Mouse (Mus musculus): ENCODE data around the gene Serpine3.
"Not testable (repeated sequence)": the region's sequence is repeated elsewhere in the genome, so short reads cannot be mapped to it uniquely, and the experiment has no call there.

Serpine3 gene

DNA sequence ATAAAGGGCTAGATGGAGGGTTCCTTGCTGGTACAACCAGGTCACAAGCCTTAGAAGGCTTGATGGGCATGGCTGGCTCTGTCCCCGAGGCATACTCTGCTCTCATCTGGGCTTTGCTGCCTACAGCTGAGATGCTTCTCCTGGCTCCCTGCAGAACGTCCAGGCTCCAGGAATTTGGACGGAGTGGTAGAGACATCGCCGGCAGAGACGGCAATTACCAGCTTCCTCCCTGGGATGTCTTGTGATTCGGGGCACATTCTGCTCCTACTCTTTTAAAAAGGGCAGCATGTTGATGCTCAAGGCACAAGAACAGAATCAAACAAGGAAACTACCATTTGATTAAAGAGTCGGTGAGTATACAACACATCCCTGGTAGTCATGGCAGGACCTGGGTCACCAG is at the start of gene Serpine3:
Gene Serpine3 (plus strand): TSS at position 301 of the 400 bp plus-strand sequence.
- DNase-seq: no peak

DNA sequence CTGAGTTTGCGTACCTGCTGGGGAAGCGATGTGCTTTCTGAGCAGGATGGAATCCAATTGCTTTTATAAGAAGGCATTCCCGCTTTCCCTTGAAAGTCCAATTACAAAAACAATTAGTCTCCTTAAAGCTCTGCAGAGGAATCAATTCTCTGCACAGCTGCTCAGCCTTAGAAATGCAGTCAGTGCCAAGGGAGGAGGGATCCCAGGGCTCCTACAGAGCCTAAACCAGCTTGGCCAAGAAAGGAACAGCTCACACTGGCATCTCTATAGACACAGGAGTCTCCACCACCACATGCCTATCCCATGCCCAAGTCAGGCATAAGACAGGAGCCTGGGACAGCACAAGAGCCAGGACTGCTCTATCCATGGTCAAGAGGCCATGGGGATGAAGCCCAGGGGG is 41.1 kb upstream of the Serpine3 start:
- no peak for DNase-seq

DNA sequence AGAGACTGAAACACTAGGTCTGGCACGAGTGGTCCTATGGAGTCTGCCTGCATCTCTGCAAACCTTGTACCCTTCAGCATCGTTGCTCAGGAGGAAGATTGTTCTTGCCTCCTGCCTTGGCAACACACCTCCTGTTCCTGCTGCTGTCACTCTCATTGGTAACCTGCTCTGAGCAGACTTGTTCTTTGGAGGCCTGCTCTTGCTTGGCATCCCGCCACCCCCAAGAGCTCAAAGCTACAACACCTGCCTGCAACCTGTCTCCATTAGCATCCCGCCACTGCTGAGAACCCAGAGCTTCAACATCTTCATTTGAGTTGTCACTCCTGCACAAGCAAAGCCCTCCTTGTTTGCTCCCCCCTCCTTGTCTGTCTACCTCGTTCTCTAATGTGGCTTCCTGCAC is 35.5 kb upstream of the Serpine3 start:
- peak; percentile 80 to 87 for DNase-seq

DNA sequence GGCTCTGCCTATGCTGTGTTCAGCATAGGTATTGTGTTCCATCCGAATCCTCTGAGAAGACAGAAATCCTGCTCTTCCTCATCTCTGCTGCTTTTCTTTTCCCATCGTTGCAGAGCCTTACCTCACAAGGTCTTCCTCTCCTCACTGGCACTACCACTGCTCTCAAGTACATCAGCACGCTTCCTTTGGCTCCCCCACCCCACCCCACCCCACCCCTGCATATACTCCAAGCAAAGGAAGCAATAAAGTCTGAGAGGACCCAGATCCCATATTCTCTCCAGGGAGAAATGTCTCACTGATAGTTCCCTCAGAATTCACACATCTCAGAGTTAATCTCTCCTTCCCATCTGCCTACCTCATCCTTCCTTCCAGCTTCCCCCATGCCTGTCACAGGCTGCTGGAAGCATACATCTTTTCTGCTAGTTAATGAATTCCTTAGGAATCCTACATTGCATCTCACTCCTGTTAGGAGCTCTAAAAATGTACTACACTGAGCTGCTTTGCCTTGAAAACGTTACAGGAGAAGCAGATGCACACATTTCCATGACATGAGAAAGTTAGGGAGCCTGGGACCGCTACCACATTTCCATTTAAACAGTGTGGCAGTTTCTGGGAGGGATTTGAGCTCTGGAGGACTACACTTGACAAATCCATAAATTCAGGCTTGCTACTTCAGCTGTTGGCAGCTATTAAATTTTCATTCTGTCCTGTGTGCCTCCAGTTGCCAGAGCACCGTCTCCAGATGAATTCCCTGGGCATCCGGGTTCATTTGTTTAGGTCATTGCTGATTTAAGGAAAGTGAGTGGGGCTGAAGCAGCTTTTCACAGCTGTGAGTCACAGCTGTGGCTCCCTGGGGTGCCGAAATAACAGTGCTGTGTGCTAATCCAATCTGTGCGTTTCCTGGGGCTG is 25.8 kb upstream of the Serpine3 start:
- no peak for DNase-seq

DNA sequence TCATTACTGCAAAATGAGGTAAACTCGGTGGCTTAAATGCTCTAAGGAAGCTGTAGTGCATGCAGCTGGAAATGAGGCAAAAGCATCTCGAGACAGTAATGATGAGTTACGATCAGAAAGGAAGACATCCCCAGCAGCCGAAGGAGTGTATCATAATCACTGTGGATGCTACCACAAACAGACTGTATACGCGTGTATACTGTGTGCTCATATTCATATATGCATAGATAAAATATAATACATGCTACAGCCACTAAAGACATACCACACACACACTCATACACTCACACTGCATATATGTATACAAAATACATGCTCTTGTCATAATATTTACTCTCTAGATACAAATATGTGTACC is 25.1 kb upstream of the Serpine3 start:
- no peak for DNase-seq

DNA sequence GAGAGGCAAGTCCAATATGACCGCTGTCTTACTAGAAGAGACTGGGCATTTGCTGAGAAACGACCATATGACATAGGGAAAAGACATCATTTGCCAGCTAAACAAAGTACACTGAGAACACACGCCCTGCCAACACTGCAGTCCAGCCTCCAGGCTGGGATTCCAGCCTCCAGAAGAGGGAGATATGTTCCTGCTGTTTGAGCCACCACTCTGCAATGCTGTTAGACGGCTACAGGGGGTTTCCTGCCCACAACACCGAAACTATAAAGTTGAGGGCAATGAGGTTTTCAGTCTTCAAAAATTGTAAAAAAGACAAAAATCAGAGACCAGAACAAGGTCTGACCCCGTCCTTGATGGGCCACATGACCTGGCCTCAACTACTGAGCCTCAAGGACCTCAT is 24.4 kb upstream of the Serpine3 start:
- peak in 1 of 2 experiments; percentile 8 for DNase-seq

DNA sequence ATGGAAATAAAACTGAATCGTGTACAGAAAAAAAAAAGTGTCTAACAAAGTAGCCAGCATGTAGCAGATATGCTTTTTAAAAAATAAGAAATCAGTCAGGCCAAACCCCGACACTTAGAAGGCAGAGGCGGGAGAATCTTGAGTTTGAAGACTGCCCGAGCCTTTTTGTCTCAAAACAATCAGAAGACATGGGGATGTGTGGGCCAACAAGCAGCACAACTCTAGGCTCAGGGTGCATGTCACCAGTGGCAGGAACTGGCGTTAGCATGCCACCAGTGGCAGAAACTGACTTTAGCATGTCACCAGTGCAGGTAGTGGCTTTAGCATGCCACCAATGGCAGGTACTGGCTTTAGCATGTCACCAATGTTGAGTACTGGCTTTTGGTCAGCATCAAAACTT is 23.9 kb upstream of the Serpine3 start:
- DNase-seq: no peak

DNA sequence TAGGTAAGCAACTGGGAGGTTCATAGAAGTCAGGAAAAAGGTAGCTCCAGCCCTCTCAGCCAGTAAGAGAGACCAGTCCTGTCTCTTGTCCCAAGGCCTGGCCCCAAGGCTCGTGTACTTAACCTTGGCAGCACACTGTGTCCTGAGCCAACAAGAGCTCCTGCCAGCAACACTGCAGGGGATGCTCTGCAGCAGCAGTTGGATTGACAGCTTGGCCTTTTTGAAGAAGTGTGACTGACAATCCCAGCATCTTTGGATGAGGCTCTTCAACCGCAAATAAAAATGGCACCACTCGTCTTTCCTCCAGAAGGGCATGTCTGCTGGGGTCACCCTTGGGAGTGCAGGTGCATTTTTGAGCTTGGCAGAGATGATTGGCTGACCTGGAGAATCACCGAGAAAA is 23.1 kb upstream of the Serpine3 start:
- peak in 1 of 2 experiments; percentile 25 for DNase-seq

DNA sequence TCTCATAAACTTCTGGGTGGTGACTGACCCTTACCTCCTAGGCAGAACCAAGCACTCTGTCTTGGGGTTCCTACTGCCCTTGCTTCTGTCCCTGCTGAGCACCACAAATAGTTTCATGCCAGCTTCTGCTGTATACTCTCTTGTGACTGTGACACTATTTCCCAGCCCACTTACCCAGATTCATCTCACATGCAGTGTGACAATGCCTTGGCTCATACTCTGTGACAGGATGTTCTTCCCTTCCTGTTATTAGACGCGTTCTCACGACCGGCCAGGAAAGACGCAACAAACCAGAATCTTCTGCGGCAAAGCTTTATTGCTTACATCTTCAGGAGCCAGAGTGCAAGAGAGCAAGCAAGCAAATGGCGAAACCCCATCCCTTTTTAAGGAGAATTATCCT is 21.1 kb upstream of the Serpine3 start:
- not testable (repeated sequence) for DNase-seq

DNA sequence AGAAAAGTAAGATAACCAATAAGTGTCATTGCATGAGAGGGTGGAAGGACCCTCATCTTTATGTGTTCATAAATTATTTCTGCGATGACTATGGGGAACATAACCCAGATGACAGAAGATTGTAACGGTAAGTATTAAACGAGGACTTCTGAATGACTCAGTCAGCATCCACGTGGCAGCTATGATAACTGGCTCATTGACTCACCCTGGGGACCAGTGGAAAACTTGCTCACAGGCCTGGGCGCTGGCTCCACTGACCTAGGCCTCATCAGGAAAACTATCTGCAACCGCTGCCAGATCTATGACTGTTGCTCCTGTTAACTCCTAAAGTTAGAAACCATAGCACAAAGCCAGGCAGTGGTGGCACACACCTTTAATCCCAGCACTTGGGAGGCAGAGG is 15.1 kb upstream of the Serpine3 start:
- DNase-seq: no peak

DNA sequence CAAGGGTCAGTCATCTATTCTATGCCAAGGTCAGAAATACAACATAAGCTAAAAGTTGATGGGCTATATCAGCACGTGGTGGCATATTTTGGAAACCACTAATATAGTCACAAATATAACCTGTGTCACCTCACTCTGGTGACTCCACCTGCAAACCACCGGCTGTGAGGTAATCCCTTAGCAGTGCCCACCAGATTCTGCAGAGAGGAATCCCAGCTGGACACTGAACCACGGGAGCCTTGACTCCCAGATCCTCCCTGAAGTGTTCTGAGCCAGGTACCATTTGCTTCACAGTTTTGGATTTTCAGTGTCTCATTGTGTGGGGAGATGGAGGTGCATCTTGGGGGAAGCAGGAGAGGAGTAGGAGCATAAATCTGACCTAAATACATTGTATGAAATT is 13.1 kb upstream of the Serpine3 start:
- DNase-seq: no peak

DNA sequence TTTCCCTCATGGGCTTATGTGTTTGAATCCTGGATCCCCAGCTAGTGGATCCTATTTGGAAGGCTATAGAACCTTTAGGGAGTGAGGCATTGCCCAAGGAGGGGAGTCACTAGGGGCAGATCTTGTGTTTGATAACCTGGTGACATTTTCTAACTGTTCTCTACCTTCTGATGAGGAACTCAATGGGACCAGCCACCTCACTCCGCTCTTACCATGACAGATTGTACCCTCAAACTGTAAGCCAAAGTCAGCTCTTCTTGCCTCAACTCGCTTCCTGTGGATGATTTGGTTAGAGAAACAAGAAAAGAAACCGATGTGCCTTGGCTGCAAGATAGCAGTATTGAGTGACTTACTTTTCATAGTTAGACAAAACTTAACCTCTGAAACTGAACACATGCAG is 11.7 kb upstream of the Serpine3 start:
- no peak for DNase-seq

DNA sequence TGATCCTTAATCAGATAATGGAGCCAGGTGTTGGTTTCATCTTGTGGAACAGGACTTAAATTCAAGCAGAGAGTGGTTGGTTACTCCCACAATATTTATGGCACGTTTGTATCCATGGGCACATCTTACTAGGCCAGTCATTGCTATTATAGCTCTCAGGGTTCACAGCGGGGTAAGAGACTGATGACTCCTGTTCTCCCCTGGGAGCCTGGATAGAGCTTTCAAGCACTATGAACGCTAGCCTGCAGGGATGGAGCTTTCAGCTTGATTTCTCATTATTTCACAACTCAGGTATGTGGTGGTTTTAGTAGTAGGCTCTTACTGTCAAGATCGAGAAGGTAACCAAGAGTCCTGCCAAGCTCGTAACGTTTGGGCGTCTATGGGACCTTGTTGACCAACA is 7.5 kb upstream of the Serpine3 start:
- no peak for DNase-seq

DNA sequence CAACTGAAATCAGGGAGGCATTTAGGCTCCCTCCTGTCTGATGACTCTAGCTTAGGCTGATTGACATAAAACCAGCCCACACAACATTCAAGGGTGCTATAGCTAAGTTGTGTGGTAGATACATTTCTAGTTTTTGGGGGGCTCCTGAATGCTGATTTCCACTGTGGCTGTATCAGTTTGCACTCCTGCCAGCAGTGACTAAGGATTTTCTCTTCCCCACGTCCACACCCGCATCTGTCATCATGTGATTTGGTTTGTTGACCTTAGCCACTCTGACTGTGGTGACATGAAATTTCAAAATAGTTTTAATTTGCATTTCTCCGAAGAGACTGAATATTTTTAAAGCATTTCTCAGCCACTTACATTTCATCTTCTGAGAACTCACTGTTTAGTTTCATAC is 6.0 kb upstream of the Serpine3 start:
- no peak for DNase-seq

DNA sequence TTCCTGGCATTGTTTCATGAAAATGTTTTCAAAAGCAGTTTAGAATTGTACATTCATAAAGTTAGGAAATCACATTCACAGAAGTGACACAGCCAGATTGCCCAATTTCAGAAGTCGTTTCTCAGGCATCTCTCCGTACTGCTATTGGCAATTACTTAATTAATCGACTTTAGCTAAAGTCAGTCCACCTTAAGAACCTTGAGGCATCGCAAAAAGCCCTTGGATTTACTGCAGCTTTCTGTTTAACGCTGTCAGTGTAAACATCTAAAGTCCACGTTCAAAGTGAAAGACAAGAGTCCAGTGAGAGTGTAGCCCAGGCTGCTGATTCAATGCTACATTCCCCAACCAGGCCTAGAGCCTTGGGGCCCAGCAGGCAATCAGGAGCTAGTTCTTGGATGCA is 1.1 kb upstream of the Serpine3 start:
- no peak for DNase-seq

DNA sequence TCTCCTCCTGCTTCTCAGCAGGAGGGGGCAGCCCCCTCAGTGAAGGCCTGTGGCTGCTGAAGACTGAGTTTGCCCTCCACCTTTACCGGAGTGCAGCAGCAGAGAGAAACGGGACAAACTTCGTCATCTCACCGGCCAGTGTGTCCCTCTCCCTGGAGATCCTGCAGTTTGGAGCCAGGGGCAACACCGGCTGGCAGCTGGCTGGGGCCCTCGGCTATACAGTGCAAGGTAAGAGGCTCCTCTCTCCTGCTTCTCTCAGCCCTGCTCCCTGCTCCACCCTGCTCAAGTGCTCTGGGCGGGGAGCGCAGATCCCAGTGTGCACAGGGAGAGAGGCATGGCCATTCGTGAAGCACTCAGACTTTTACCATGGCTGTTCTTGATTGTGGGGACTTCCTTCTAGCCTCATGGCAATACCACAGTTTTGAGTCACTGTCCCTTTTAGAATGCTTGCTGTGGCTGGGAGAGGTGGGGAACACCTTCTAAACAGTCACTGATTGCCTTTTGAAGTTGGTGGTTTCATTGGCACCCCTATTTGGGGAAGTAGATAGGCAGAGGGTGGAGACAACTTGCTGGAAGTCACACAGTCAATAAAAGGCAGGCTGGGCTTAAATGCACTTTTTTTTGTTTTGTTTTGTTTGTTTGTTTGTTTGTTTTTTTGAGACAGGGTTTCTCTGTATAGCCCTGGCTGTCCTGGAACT is 1.7 kb downstream of the Serpine3 start:
- DNase-seq: no peak

DNA sequence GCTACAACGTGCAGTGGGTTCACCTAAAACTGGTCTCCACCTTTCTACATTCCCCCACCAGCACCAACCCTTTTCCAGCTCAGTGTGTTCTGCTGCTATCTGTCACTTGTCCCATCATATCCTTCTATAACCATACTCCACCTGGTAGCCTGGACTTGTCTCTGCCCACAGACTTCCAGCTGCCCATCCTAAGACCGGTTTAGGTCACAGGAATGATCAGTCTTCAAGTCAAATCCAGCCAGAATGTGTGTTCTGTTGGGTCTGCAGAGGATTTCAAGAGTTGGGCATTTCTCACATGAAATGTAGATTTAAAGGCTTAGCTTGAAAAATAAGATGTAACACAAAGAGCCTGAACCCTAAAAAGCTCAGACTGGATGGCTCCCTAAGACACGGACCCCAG is 10.2 kb downstream of the Serpine3 start:
- DNase-seq: peak in 1 of 2 experiments; percentile 8

DNA sequence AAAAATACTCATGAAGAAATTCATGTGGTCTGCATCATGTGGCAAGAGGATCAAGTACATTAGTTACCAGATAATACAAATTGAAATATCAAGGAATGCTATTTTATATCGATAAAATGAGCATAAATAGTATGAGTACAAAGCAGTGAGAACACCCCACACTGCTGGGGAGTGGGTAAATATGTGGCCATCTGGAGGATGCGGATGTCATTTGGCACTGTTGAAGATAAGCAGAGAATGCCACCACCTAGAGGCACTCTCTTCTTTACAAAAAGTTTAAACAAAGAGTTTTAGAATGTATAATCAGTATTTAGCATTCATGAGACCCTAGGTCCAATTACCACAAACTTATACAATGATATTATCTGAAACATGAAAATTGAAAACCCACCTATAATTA is 54.7 kb downstream of the Serpine3 start:
- peak; percentile 12 to 28 for DNase-seq

DNA sequence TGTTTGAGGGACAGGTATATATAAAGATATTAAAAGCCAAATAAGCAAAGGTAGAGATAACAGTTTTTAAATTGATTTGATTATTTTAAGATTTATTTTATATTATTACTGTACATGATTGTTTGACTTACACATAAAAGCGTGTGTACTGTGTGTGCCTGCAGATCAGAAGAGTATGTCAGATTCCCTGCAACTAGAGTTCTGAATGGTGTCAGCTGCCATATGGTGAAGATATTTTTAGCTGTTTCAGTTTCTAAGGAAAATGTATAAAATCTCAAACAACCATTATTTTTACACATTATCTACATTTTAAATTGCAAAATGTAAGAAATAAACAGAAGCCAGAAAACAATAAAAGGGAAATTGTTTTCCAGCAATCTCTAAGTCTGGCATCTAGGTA is 58.2 kb downstream of the Serpine3 start:
- DNase-seq: no peak

DNA sequence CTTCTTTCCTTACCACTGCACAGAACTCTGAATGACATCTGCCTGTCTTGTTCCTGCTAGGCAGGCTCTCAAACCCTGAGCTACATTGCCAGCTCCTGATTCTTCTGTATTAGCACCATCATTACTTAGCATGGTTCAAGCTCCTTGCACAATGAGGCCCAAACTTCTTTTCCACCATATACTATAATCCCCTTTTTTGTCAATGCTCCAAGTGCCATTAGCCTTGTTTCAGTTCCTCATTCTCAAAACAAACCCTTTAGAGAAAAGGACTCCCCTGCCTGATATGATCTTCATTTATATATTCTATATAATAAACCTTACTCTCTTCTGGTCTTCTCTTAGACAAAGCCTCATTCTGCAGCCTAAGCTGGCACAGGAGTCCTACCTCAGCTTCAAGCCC is 61.1 kb downstream of the Serpine3 start:
- no peak for DNase-seq

DNA sequence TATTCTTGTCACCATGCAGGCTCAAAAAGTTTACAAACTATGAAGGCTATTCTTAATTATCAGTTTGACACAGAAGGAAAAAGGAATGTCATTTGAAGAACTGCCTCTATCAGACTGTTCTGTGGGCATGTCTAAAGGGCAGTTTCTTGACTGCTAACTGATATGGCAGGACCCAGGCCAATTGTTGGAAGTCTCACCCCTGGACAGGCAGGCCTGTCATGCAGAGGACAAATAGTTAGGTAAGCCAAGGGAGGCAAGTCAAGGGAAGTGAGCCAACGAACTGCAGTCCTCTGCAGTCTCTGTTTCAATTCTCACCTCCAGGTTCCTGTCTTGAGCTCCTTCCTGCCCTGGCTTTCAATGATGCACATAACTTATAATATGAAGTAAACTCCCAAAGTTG is 68.4 kb downstream of the Serpine3 start:
- DNase-seq: no peak

DNA sequence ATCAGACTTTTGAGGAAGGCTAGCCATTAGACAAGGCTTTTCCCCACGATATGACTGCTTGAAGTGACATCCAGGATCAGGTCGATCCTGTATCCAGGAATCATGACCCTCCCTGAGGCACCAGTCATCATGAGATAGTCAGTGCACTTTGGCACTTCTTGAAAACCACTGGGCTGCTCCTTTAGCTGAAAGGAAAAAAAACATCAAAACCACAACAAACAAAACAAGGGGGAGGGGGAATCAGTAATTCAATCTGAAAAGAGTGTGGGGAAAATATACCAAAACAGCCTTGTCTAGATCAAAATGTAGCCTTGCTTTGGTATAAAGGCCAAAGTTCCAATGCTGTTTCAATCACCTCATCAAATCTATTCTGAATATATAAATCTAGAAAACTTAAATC is 70.2 kb downstream of the Serpine3 start:
- no peak for DNase-seq

DNA sequence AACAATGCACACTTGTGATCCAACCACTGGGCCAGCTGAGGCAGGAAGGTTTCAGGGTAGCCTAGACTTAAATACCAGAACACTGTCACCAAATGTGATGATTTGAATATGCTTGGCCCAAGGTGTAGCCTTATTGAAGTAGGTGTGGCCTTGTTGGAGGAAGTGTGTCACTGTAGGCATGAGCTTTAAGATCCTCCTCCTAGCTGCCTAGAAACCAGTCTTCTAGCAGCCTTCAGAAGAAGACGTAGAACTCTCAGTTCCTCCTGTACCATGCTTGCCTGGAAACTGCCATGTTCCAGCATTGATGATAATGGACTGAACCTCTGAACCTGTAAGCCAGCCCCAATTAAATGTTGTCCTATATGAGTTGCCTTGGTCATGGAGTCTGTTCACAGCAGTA is 72.2 kb downstream of the Serpine3 start:
- DNase-seq: no peak
